Mouse (Mus musculus): ENCODE data around the gene Cxadr. TPM values are rescaled to one million over a fixed set of nuclear protein-coding genes. Genes with fewer than 3 reads are reported as not detected.
"Not testable (repeated sequence)": the region's sequence is repeated elsewhere in the genome, so short reads cannot be mapped to it uniquely, and the experiment has no call there.

Cxadr gene
- total and polyA plus RNA-seq, 2 experiments from 2014 or later, result 178 to 346 TPM

DNA sequence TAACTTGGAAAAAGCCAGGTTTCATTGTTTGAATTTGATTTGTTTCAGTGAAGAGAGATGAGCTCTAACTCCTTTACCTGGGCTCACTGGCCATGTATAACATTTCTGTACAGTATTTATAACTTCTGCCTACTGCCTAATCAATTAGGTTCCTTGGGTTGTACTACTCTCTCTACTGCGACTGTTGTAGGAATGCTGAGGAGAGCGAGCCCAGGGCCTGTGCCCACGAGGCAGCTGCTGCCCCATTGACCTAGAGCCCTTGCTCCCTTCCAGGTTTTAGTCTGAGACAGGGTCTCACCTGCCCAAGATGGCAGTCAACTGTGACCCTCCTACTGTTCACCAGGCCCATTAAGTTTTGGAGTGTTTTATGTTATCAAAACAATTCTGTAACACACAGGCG is 60.2 kb downstream of the Cxadr start:
- H3K27me3 ChIP-seq (ENCODE audit: insufficient read depth, low read length), result no peaks in the 10 kb centered on the region
- H3K9me3 ChIP-seq (ENCODE audit: low read length), result no peaks in the 10 kb centered on the region
- H3K27ac ChIP-seq (ENCODE audit: low read depth, low read length), result no peak overlapping the region
- DNase-seq (ENCODE audit: low spot score), result no peak
- WGBS, result 95% methylated on average over 4 of the region's 4 CpGs
- H3K4me3 ChIP-seq (ENCODE audit: low read depth, low read length), result no peak overlapping the region
- ATAC-seq (ENCODE audit: low FRiP score), result no peak
- H3K4me2 ChIP-seq (ENCODE audit: low read depth, low read length, poor library complexity, severe bottlenecking), result no peak overlapping the region
- TF ChIP-seq CTCF (IDR thresholded peaks at IDR 0.05), result no peak
- no peaks in the 10 kb centered on the region for H3K4me1 ChIP-seq (ENCODE audit: insufficient read depth, low read length)
- H3K9ac ChIP-seq (replicated peaks; ENCODE audit: low read length, poor library complexity, severe bottlenecking), result no peak overlapping the region
- 0 out of 2 replicates have a peak, but pooled peaks cover 4% of the 10 kb centered on the region for H3K36me3 ChIP-seq (ENCODE audit: insufficient read depth, low read length)

DNA sequence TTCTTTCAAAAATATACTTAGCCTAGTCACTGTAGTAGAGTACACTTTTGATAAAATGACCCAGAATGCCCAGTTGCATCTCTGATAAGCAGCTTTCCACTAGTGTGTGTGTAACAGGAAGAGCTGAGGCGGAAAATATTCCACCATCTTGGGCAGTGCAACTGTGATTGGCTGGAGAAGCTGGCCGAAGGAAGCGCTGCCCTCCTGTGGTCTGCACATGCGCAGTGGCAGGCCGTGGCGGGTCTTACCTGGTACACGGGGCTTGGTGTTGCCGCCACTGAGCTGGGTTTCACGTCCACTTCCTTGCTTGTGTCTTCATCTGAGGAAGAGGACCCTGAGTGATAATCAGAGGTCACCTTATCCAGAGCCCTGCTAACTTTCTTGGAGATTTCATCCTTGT is 63.3 kb downstream of the Cxadr start:
- H3K4me2 ChIP-seq (ENCODE audit: low read depth, low read length, poor library complexity, severe bottlenecking); ATAC-seq (ENCODE audit: low FRiP score); H3K27ac ChIP-seq (ENCODE audit: low read depth, low read length); DNase-seq (ENCODE audit: low spot score); H3K4me1 ChIP-seq (ENCODE audit: insufficient read depth, low read length); H3K36me3 ChIP-seq (ENCODE audit: insufficient read depth, low read length); H3K9me3 ChIP-seq (ENCODE audit: low read length); H3K4me3 ChIP-seq (ENCODE audit: low read depth, low read length); H3K9ac ChIP-seq (replicated peaks; ENCODE audit: low read length, poor library complexity, severe bottlenecking); H3K27me3 ChIP-seq (ENCODE audit: insufficient read depth, low read length): not testable (repeated sequence)
- WGBS, result 98% methylated on average over 7 of the region's 9 CpGs

DNA sequence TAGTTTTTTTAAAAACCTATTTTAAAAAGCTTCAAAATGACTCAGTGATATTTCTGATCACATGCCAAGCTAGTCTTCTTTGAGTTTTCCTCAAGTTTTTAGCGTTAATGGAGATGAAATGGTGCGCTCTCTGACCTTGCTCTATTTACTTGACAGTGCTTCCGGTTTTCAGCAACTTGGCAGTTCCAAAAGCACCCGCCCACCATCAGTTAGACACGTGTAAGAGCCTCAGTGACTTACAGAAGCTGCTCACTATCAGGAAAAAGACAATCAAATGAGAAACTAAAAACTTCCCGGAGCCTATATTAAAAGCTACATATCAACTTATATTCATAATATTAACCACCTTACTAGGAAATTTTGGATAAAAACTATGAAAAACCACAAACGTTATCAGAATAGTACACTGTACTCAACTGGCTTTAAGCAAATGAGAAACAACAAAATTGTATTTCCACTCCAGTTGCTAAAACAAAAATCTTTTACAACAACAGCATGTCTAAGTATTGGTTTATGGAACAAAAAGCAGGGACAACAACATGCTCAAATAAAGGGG is 70.3 kb downstream of the Cxadr start:
- Histone ChIP-seq H3K4me3 (ENCODE audit: low read depth, low read length) (no peak overlapping the region), H3K27me3 (ENCODE audit: insufficient read depth, low read length) (no peaks in the 10 kb centered on the region), H3K9ac (replicated peaks; ENCODE audit: low read length, poor library complexity, severe bottlenecking) (no peak overlapping the region), H3K4me2 (ENCODE audit: low read depth, low read length, poor library complexity, severe bottlenecking) (no peak overlapping the region), H3K36me3 (ENCODE audit: insufficient read depth, low read length) (0 out of 2 replicates have a peak, but pooled peaks cover 4% of the 10 kb centered on the region), H3K27ac (ENCODE audit: low read depth, low read length) (no peak overlapping the region), H3K9me3 (ENCODE audit: low read length) (no peaks in the 10 kb centered on the region), H3K4me1 (ENCODE audit: insufficient read depth, low read length) (no peaks in the 10 kb centered on the region)
- ATAC-seq (ENCODE audit: low FRiP score), result no peak
- DNase-seq (ENCODE audit: low spot score), result no peak
- 80% methylated on average over 7 of the region's 7 CpGs for WGBS
- TF ChIP-seq CTCF (IDR thresholded peaks at IDR 0.05), result no peak

DNA sequence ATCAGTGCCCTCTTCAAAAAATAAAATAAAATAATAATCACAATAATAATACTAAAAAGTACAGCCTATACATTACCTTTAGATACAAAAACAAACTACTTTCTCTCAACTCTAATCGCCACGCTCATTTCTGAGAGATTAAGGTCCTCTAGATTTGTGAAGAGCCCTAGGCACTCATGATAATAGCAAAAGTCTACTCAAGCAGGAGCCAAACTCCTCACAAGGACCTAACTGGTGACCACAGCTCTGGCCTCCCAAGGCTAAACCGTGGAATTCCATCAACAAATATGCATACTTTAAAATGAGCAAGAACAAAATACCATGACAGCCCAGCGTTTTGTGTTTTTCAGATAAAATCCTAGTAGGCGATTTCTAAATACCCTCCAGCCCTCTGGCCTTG is 71.5 kb downstream of the Cxadr start:
- no peaks in the 10 kb centered on the region for H3K27me3 ChIP-seq (ENCODE audit: insufficient read depth, low read length)
- no peak overlapping the region for H3K4me2 ChIP-seq (ENCODE audit: low read depth, low read length, poor library complexity, severe bottlenecking)
- no peaks in the 10 kb centered on the region for H3K4me1 ChIP-seq (ENCODE audit: insufficient read depth, low read length)
- 91% methylated on average over 5 of the region's 5 CpGs for WGBS
- no peak for TF ChIP-seq CTCF (IDR thresholded peaks at IDR 0.05)
- no peak overlapping the region for H3K27ac ChIP-seq (ENCODE audit: low read depth, low read length)
- 0 out of 2 replicates have a peak, but pooled peaks cover 4% of the 10 kb centered on the region for H3K36me3 ChIP-seq (ENCODE audit: insufficient read depth, low read length)
- H3K4me3 ChIP-seq (ENCODE audit: low read depth, low read length), result no peak overlapping the region
- ATAC-seq (ENCODE audit: low FRiP score) (no peak), DNase-seq (ENCODE audit: low spot score) (no peak)
- H3K9ac ChIP-seq (replicated peaks; ENCODE audit: low read length, poor library complexity, severe bottlenecking), result no peak overlapping the region
- no peaks in the 10 kb centered on the region for H3K9me3 ChIP-seq (ENCODE audit: low read length)

DNA sequence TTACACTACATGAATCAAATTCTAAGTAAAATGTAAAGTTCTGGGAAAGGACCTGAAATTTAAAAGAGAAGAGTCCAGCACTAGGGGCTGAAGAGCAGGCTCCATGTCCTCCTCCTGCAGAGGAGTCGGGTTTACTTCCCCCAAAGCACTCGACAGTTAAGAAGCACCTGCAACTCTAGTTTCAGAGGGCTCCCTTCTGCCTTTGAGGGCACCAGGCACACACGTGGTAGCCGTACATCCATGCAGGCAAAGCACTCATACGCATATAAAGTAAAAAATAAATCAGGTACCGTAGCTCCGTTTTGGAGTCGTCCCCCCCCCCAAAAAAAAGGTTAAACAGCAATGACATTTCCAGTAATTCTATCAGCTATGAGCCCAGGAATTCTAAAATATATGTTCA is 72.5 kb downstream of the Cxadr start:
- Histone ChIP-seq H3K9ac (replicated peaks; ENCODE audit: low read length, poor library complexity, severe bottlenecking) (no peak overlapping the region), H3K4me3 (ENCODE audit: low read depth, low read length) (no peak overlapping the region), H3K27me3 (ENCODE audit: insufficient read depth, low read length) (no peaks in the 10 kb centered on the region), H3K36me3 (ENCODE audit: insufficient read depth, low read length) (0 out of 2 replicates have a peak, but pooled peaks cover 4% of the 10 kb centered on the region), H3K4me2 (ENCODE audit: low read depth, low read length, poor library complexity, severe bottlenecking) (no peak overlapping the region), H3K27ac (ENCODE audit: low read depth, low read length) (no peak overlapping the region), H3K4me1 (ENCODE audit: insufficient read depth, low read length) (no peaks in the 10 kb centered on the region), H3K9me3 (ENCODE audit: low read length) (no peaks in the 10 kb centered on the region)
- no peak for DNase-seq (ENCODE audit: low spot score)
- ATAC-seq (ENCODE audit: low FRiP score), result no peak
- no peak for TF ChIP-seq CTCF (IDR thresholded peaks at IDR 0.05)
- 75% methylated on average over 8 of the region's 8 CpGs for WGBS

DNA sequence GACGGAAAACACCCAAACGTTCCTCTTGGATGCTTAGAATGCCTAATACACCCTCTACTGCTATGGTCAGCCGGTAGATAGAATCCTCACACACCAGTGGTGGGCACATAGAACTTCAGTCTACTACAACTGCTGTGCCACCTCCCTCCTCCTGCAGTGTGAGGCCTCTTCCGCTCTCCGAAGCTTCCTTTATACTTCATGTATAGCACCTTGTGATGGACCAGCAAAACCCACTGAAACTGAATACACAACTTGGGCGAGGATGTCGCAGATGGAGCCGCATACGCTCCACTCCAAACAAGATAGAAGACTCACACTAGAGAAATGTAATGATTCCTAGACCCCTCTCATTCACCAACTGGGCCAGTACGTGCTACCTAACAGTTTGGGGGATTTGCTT is 73.9 kb downstream of the Cxadr start:
- Histone ChIP-seq H3K36me3 (ENCODE audit: insufficient read depth, low read length) (no peaks in the 10 kb centered on the region), H3K27me3 (ENCODE audit: insufficient read depth, low read length) (no peaks in the 10 kb centered on the region), H3K9ac (replicated peaks; ENCODE audit: low read length, poor library complexity, severe bottlenecking) (peak overlapping the region; percentile 89; the same call in 1 of the 2 replicates), H3K4me1 (ENCODE audit: insufficient read depth, low read length) (no peaks in the 10 kb centered on the region), H3K9me3 (ENCODE audit: low read length) (no peaks in the 10 kb centered on the region), H3K4me3 (ENCODE audit: low read depth, low read length) (peak overlapping the region; percentile 85), H3K4me2 (ENCODE audit: low read depth, low read length, poor library complexity, severe bottlenecking) (peak overlapping the region; percentile 79), H3K27ac (ENCODE audit: low read depth, low read length) (no peak overlapping the region)
- no peak for TF ChIP-seq CTCF (IDR thresholded peaks at IDR 0.05)
- ATAC-seq (ENCODE audit: low FRiP score) (no peak), DNase-seq (ENCODE audit: low spot score) (peak; percentile 18)
- 46% methylated on average over 10 of the region's 10 CpGs for WGBS

Data from midbrain, postnatal 0 days (tissue).